Mouse (Mus musculus): ENCODE results near the gene Terb1. TPM values are rescaled to one million over a fixed set of nuclear protein-coding genes. Genes with fewer than 3 reads are reported as not detected.
A peak's percentile ranks its signal among the peaks of the same experiment; 100 is the strongest.

The Terb1 gene
- polyA plus RNA-seq, 1 experiment: 0.69 TPM

DNA sequence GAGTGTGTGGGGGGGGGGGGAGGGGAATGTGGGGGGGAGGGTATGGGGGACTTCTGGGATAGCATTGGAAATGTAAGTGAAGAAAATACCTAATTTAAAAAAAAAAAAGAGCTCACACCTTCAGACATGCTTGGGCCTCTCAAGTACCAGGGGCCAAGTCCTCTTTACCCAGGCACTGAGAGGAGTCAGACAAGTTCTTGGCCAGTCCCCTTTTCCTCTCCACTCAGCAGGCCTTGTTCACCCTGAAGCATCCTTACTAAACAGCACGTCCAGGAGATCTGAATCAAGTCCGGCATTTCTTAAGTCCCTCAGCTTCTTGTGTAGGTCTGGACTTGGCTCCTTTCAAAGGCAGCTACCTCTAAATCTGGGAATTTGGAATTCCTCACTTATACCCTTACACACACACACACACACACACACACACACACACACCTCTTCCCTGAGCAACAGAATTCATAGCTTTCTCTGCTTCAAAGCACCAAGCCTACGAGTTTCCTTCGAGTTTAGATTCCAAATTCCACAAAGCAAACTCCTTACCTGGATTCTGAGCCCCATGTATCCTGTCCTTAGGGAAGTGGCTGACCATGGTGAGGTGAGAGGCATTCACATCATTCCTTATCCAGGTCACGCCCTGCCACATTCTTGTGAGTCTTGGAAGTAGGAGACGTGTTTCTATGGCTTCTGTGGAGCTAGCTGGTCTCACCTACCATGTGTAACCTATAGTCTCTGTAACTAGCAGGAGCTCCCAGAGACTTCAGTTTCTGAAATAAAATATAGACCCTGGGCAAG is 103.2 kb downstream of the Terb1 start:
- Histone ChIP-seq H3K4me1 (ENCODE audit: control insufficient read depth, insufficient read depth, low read length) (peaks cover 9% of the 10 kb centered on the region), H3K27ac (ENCODE audit: insufficient read depth, low read length) (no peak overlapping the region), H3K4me3 (ENCODE audit: insufficient read depth, low read length) (no peak overlapping the region)
- TF ChIP-seq POLR2A (IDR thresholded peaks at IDR 0.05; ENCODE audit: extremely low read depth, insufficient read depth, low read length) (no peak), CTCF (IDR thresholded peaks at IDR 0.05; ENCODE audit: extremely low read depth, insufficient read depth, low read length) (no peak)

DNA sequence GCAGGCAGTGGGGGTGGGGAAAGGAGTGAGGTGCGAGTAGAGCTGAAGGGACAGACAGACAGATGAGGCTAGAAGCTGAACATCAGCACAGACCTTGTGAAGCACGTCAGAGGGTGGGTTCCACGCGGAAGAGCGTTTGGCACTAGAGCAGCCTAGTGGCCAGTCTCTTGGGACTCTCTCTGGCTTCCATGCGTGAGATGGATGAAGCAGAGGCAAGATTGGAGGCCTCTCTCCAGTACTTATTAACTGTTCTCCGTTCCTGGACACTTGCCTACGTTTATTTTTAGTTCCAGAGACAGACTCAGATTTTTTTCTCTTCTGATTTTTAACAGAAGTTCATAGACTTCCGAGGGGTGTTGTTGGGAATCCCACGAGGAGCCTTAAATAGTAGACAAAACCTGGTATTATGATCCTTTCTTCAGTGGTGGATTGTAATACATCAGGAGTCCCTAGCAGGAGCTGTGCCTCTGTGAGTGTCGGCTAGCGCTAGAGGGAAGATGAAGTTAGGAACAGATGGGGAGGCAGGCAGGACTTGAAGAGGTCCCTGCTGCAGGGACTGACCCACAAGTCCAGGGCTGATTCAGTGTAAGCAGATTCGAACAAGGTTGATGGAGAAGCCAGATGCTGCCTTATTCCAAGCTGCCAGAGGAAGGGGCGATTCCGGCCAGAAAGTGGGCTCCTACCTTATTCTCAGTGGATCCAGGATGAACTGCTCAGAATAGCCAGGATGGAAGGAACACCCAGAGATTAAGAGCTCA is 104.1 kb downstream of the Terb1 start:
- Histone ChIP-seq H3K27ac (ENCODE audit: insufficient read depth, low read length) (no peak overlapping the region), H3K4me3 (ENCODE audit: insufficient read depth, low read length) (no peak overlapping the region), H3K4me1 (ENCODE audit: control insufficient read depth, insufficient read depth, low read length) (peaks cover 2% of the 10 kb centered on the region; the same call in 1 of the 2 replicates)
- TF ChIP-seq POLR2A (IDR thresholded peaks at IDR 0.05; ENCODE audit: extremely low read depth, insufficient read depth, low read length) (no peak), CTCF (IDR thresholded peaks at IDR 0.05; ENCODE audit: extremely low read depth, insufficient read depth, low read length) (no peak)

DNA sequence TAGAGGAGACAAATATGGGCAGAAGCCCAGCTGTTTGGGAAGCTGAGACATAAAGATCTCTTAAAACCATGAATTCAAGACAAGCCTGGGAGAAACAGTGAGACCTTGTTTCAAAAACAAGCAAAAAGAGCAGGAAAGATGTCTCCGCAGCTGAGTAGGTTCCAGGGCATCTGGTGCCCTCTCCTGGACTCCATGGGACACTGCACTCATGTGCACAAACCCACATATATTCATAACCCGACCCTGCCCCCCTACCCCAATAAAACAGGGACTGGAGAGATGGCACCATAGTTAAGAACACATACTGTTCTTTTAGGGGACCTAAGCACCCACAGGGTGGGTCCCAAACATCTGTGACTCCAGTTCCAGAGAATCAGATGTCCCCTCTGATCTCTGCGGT is 106.1 kb downstream of the Terb1 start:
- no peak overlapping the region for H3K4me3 ChIP-seq (ENCODE audit: insufficient read depth, low read length)
- TF ChIP-seq CTCF (IDR thresholded peaks at IDR 0.05; ENCODE audit: extremely low read depth, insufficient read depth, low read length): peak; percentile 38; the same call in 1 of the 2 replicates
- TF ChIP-seq POLR2A (IDR thresholded peaks at IDR 0.05; ENCODE audit: extremely low read depth, insufficient read depth, low read length): no peak
- H3K4me1 ChIP-seq (ENCODE audit: control insufficient read depth, insufficient read depth, low read length): peaks cover 2% of the 10 kb centered on the region; the same call in 1 of the 2 replicates
- H3K27ac ChIP-seq (ENCODE audit: insufficient read depth, low read length): no peak overlapping the region

Other genes with a start within 250 kb of the Terb1 start
- gene Cmtm2a, start 216.7 kb downstream of the Terb1 start, polyA plus RNA-seq (2012; rRNA removed): not detected in 2 replicates
- not detected in 2 replicates for gene Gm45711, start 199.8 kb downstream of the Terb1 start, polyA plus RNA-seq (2012; rRNA removed)
- gene Cmtm1, start 199.8 kb downstream of the Terb1 start, polyA plus RNA-seq (2012; rRNA removed): not detected in 2 replicates
- not detected in 2 replicates for gene Gm11020, start 188.3 kb downstream of the Terb1 start, polyA plus RNA-seq (2012; rRNA removed)
- not detected in 2 replicates for gene Cmtm2b, start 187.7 kb downstream of the Terb1 start, polyA plus RNA-seq (2012; rRNA removed)
- 19.8 and 20.4 TPM in 2 replicates for gene Cmtm3, start 170.5 kb downstream of the Terb1 start, polyA plus RNA-seq (2012; rRNA removed)
- 45.7 and 46.2 TPM in 2 replicates for gene Cmtm4, start 114.1 kb downstream of the Terb1 start, polyA plus RNA-seq (2012; rRNA removed)
- 161 and 170 TPM in 2 replicates for gene Dync1li2, start 66.9 kb downstream of the Terb1 start, polyA plus RNA-seq (2012; rRNA removed)
- 75.4 and 76.2 TPM in 2 replicates for gene Nae1, start 24.7 kb upstream of the Terb1 start, polyA plus RNA-seq (2012; rRNA removed)
- 48.6 and 59.8 TPM in 2 replicates for gene Car7, start 24.8 kb upstream of the Terb1 start, polyA plus RNA-seq (2012; rRNA removed)
- 4.7 and 5.1 TPM in 2 replicates for gene Pdp2, start 81.5 kb upstream of the Terb1 start, polyA plus RNA-seq (2012; rRNA removed)
- not detected in 2 replicates for gene Cdh16, start 114.5 kb upstream of the Terb1 start, polyA plus RNA-seq (2012; rRNA removed)
- gene Rrad, start 121.4 kb upstream of the Terb1 start, polyA plus RNA-seq (2012; rRNA removed): 2.4 and 2.9 TPM in 2 replicates
- gene Ciao2b, start 132.1 kb upstream of the Terb1 start, polyA plus RNA-seq (2012; rRNA removed): 51.2 and 55.8 TPM in 2 replicates
- gene Ces2a, start 224.1 kb upstream of the Terb1 start, polyA plus RNA-seq (2012; rRNA removed): not detected in 2 replicates

All from cortical plate, adult 2 months (tissue).